Mouse (Mus musculus) myocyte (in vitro differentiated cells): ENCODE results near the gene Ttll5. TPM values are rescaled to one million over a fixed set of nuclear protein-coding genes. Genes with fewer than 3 reads are reported as not detected.

Experiments used
- H3K27me3 ChIP-seq: one replicate; pipeline ENCODE4 v1.6.1; 2011; ENCODE audit not compliant: control insufficient read depth, insufficient read depth, insufficient read length
- H3K36me3 ChIP-seq: one replicate; pipeline ENCODE4 v1.6.1; 2011; ENCODE audit not compliant: control insufficient read depth, insufficient read depth
- H3K4me2 ChIP-seq: one replicate; pipeline ENCODE4 v1.6.1; 2011; ENCODE audit warnings: low read depth, control low read depth
- H3K4me3 ChIP-seq: one replicate; pipeline ENCODE4 v1.5.1; 2011; ENCODE audit warnings: mild to moderate bottlenecking, control low read depth, moderate library complexity
- H3K79me2 ChIP-seq: one replicate; pipeline ENCODE4 v1.6.1; 2011; ENCODE audit not compliant: control insufficient read depth, insufficient read depth
- H3ac ChIP-seq: one replicate; pipeline ENCODE4 v1.6.1; 2011; ENCODE audit not compliant: control insufficient read depth, insufficient read length
- CEBPB ChIP-seq: IDR thresholded peaks from 2 replicates; pipeline ENCODE4 v1.6.1; 2011; ENCODE audit warnings: mild to moderate bottlenecking, moderate library complexity; ENCODE audit not compliant: poor library complexity, insufficient read depth, severe bottlenecking
- E2F4 ChIP-seq: IDR thresholded peaks from one replicate; pipeline ENCODE4 v1.6.1; 2011; ENCODE audit warnings: mild to moderate bottlenecking, control low read depth, moderate library complexity; ENCODE audit not compliant: insufficient read depth
- MAX ChIP-seq: IDR thresholded peaks from one replicate; pipeline ENCODE4 v1.6.1; 2011; ENCODE audit warnings: low read depth, mild to moderate bottlenecking, control low read depth
- MYOD1 ChIP-seq, 3 experiments: IDR thresholded peaks; one replicate each; pipeline ENCODE4 v1.6.1; 2011; ENCODE audit warnings: control low read depth in 2 of 3, low read depth in 2 of 3, mild to moderate bottlenecking in 2 of 3, moderate library complexity in 1 of 3; ENCODE audit not compliant: insufficient read length in 2 of 3, control insufficient read depth in 1 of 3
- MYOG ChIP-seq, 3 experiments: IDR thresholded peaks; one replicate each; pipeline ENCODE4 v1.6.1; 2011; ENCODE audit warnings: control low read depth in 2 of 3, low read depth in 2 of 3, mild to moderate bottlenecking in 2 of 3; ENCODE audit not compliant: insufficient read length in 2 of 3, control insufficient read depth in 1 of 3, insufficient read depth in 1 of 3
- POLR2A ChIP-seq: IDR thresholded peaks from one replicate; pipeline ENCODE4 v1.6.1; 2011; ENCODE audit warnings: low read depth, mild to moderate bottlenecking, control low read depth, moderate library complexity; ENCODE audit not compliant: insufficient read length
- POLR2AphosphoS2 ChIP-seq: IDR thresholded peaks from one replicate; pipeline ENCODE4 v1.6.1; 2011; ENCODE audit warnings: low read depth, control low read depth; ENCODE audit not compliant: insufficient read length
- REST ChIP-seq: IDR thresholded peaks from one replicate; pipeline ENCODE4 v1.6.1; 2011; ENCODE audit warnings: mild to moderate bottlenecking, control low read depth, moderate library complexity; ENCODE audit not compliant: insufficient read depth, insufficient read length
- SRF ChIP-seq: IDR thresholded peaks from one replicate; pipeline ENCODE4 v1.6.1; 2011; ENCODE audit warnings: low read depth; ENCODE audit not compliant: control insufficient read depth, insufficient read length
- TCF12 ChIP-seq: IDR thresholded peaks from one replicate; pipeline ENCODE4 v1.6.1; 2011; ENCODE audit warnings: mild to moderate bottlenecking, control low read depth; ENCODE audit not compliant: poor library complexity, insufficient read depth, severe bottlenecking
- TCF3 ChIP-seq: IDR thresholded peaks from one replicate; pipeline ENCODE4 v1.6.1; 2011; ENCODE audit warnings: low read depth, control low read depth; ENCODE audit not compliant: insufficient read length
- USF1 ChIP-seq: IDR thresholded peaks from one replicate; pipeline ENCODE4 v1.6.1; 2011; ENCODE audit warnings: low read depth, mild to moderate bottlenecking, control low read depth, moderate library complexity
- polyA plus RNA-seq: library from polyadenylated mRNA; unstranded; fragments of >200 nt; fragmentation: generic; extraction: Trizol; gene quantifications from one replicate; pipeline ENCODE4 v1.2.1, GENCODE M21; 2012; ENCODE audit warnings: missing spikeins

The Ttll5 gene
- polyA plus RNA-seq, 1 experiment, result 36.2 TPM

DNA sequence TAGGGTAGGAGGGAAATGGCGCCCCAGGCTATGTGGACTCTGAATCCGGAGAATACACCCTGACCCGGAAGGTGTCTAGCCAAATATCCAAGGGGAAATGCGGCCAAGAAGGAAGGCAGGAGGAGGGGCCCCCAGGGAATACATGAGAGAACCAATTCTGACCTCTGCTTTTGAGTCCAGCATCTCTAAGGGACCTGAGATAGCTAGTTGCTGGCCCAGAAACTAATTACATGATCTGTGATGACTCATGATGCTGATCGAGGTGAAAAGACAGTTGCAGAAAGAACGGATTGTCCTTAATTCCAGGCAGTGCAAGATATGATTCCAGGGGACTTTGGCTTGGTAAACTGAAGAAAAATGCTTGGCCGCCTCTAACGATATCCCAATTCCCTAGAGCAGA, 232.5 kb downstream of the Ttll5 start:
- Histone ChIP-seq H3K79me2 (no peaks in the 10 kb centered on the region), H3K4me2 (no peak overlapping the region), H3K36me3 (peaks cover 57% of the 10 kb centered on the region), H3K27me3 (no peaks in the 10 kb centered on the region), H3ac (no peak overlapping the region), H3K4me3 (no peak overlapping the region)
- no peak for TF ChIP-seq SRF
- TF ChIP-seq TCF3, result no peak
- TF ChIP-seq CEBPB, result no peak
- TF ChIP-seq REST, result no peak
- TF ChIP-seq USF1, result no peak
- no peak for TF ChIP-seq MYOG (IDR thresholded peaks at IDR 0.05; ENCODE audit: control insufficient read depth in 1 of 3, insufficient read depth in 1 of 3, insufficient read length in 2 of 3, low read depth in 2 of 3)

- H3K4me3 ChIP-seq, result no peak overlapping the region
- no peak for TF ChIP-seq E2F4
- peak; percentile 10 for TF ChIP-seq POLR2AphosphoS2
- H3K36me3 ChIP-seq, result peaks cover 61% of the 10 kb centered on the region
- no peak overlapping the region for H3ac ChIP-seq
- no peaks in the 10 kb centered on the region for H3K27me3 ChIP-seq
- no peaks in the 10 kb centered on the region for H3K79me2 ChIP-seq
- H3K4me2 ChIP-seq, result no peak overlapping the region
These were observed 233.1 kb downstream of the Ttll5 start for GRCm38 (mm10) chr12:86057516-86057915.

- Histone ChIP-seq H3K36me3 (peaks cover 79% of the 10 kb centered on the region), H3K4me2 (no peak overlapping the region), H3K79me2 (no peaks in the 10 kb centered on the region), H3K4me3 (no peak overlapping the region), H3ac (no peak overlapping the region), H3K27me3 (no peaks in the 10 kb centered on the region)
- TF ChIP-seq E2F4 (no peak), TCF3 (no peak), USF1 (no peak)
These were observed 234.9 kb downstream of the Ttll5 start for GRCm38 (mm10) chr12:86059341-86059740.

DNA sequence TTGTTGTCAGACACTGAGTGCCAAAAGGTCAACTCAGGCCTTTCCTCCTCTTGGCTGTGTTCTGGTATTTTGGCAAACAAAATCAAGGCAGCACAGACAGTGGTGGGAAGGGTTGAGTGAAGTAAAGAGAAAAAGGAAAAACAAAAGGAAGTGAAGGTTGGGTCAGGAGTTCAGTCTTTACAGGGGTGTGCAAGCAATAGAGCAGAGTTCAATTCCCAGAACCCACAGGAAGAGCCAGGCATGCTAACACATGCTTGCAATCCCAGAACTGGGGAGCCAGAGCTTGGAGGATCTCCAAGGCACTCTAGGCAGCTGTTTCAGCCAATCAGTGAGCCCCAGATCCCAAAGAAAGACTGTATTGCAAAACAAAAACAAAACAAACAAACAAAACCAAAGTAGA, 240.3 kb downstream of the Ttll5 start:
- Histone ChIP-seq H3ac (no peak overlapping the region), H3K4me3 (no peak overlapping the region), H3K4me2 (no peak overlapping the region), H3K36me3 (peaks cover 70% of the 10 kb centered on the region), H3K27me3 (no peaks in the 10 kb centered on the region), H3K79me2 (no peaks in the 10 kb centered on the region)
- TF ChIP-seq MYOD1 (IDR thresholded peaks at IDR 0.05; ENCODE audit: control insufficient read depth in 1 of 3, insufficient read length in 2 of 3, low read depth in 2 of 3), result peak in 1 of 3 experiments; percentile 16
- no peak for TF ChIP-seq E2F4
- no peak for TF ChIP-seq REST

- peaks cover 60% of the 10 kb centered on the region for H3K79me2 ChIP-seq
- no peaks in the 10 kb centered on the region for H3K27me3 ChIP-seq
- peak overlapping the region; percentile 13 for H3K4me2 ChIP-seq
- no peak for TF ChIP-seq E2F4
- no peak for TF ChIP-seq CEBPB
- no peak for TF ChIP-seq SRF
- TF ChIP-seq MYOD1 (IDR thresholded peaks at IDR 0.05; ENCODE audit: control insufficient read depth in 1 of 3, insufficient read length in 2 of 3, low read depth in 2 of 3), result no peak
- no peak for TF ChIP-seq MYOG (IDR thresholded peaks at IDR 0.05; ENCODE audit: control insufficient read depth in 1 of 3, insufficient read depth in 1 of 3, insufficient read length in 2 of 3, low read depth in 2 of 3)
- TF ChIP-seq TCF12, result no peak
- no peak for TF ChIP-seq MAX
- TF ChIP-seq POLR2AphosphoS2, result no peak
- TF ChIP-seq POLR2A, result no peak
- TF ChIP-seq USF1, result no peak
- no peak for TF ChIP-seq REST
- no peak for TF ChIP-seq TCF3
- peaks cover 24% of the 10 kb centered on the region for H3K36me3 ChIP-seq
- no peak overlapping the region for H3K4me3 ChIP-seq
- no peak overlapping the region for H3ac ChIP-seq
These were observed 247.0 kb downstream of the Ttll5 start for GRCm38 (mm10) chr12:86071432-86071831.

DNA sequence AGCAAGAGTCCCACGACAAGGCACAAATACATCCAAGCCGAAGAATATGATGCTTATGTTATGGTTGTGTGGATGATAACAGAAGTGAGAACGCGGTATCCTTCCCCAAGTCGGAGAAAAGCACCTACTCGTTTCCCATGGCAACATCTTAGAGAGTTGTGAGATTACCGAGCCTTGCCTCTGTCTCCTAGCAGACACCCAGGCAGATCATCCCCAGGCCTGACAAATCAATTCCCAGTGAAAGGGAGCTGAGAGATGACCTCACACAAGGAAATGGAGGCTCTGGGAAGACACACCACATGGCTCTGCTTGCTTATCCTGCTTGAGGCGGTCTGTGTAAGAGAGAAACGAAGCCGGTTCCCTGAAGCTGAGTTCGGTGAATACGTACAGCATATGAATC, 250.2 kb downstream of the Ttll5 start:
- Histone ChIP-seq H3K36me3 (peaks cover 5% of the 10 kb centered on the region), H3K4me2 (peak overlapping the region; percentile 67), H3K4me3 (peak overlapping the region; percentile 78), H3K79me2 (peaks cover 78% of the 10 kb centered on the region), H3ac (no peak overlapping the region), H3K27me3 (no peaks in the 10 kb centered on the region)
- no peak for TF ChIP-seq SRF
- no peak for TF ChIP-seq MAX
- TF ChIP-seq CEBPB, result no peak
- TF ChIP-seq MYOD1 (IDR thresholded peaks at IDR 0.05; ENCODE audit: control insufficient read depth in 1 of 3, insufficient read length in 2 of 3, low read depth in 2 of 3), result no peak
- no peak for TF ChIP-seq POLR2AphosphoS2
- TF ChIP-seq REST, result no peak
- no peak for TF ChIP-seq TCF12
- TF ChIP-seq MYOG (IDR thresholded peaks at IDR 0.05; ENCODE audit: control insufficient read depth in 1 of 3, insufficient read depth in 1 of 3, insufficient read length in 2 of 3, low read depth in 2 of 3), result no peak
- no peak for TF ChIP-seq E2F4
- no peak for TF ChIP-seq TCF3
- TF ChIP-seq USF1, result no peak
- no peak for TF ChIP-seq POLR2A
